Mouse (Mus musculus) kidney, embryonic 15.5 days (tissue): Measurements from ENCODE around the gene Chd5. TPM values are rescaled to one million over a fixed set of nuclear protein-coding genes. Genes with fewer than 3 reads are reported as not detected.

ENCODE experiments used
- ATAC-seq: fragments of 200-750 bp; cut with Nextera tagmentation; replicated peaks from 2 replicates; pipeline ENCODE4 v1.8.0; 2017; ENCODE audit warnings: moderate TSS enrichment; ENCODE audit not compliant: low FRiP score
- H3K27ac ChIP-seq: fragments of 300-500 bp; sonication (generic); 2 replicates; pipeline ENCODE4 v1.5.1; 2015; ENCODE audit warnings: mild to moderate bottlenecking, inconsistent platforms
- H3K27me3 ChIP-seq: fragments of 300-500 bp; sonication (generic); 2 replicates; pipeline ENCODE4 v1.6.1; 2015; ENCODE audit warnings: inconsistent platforms
- H3K36me3 ChIP-seq: fragments of 300-500 bp; sonication (generic); 2 replicates; pipeline ENCODE4 v1.6.1; 2015; ENCODE audit warnings: inconsistent platforms
- H3K4me1 ChIP-seq: fragments of 300-500 bp; sonication (generic); 2 replicates; pipeline ENCODE4 v1.6.1; 2015; ENCODE audit warnings: inconsistent platforms
- H3K4me2 ChIP-seq: fragments of 300-500 bp; sonication (generic); 2 replicates; pipeline ENCODE4 v1.6.1; 2015; ENCODE audit warnings: moderate library complexity, mild to moderate bottlenecking, inconsistent platforms
- H3K4me3 ChIP-seq: fragments of 300-500 bp; sonication (generic); replicated peaks from 2 replicates; pipeline ENCODE4 v1.5.1; 2015; ENCODE audit warnings: mild to moderate bottlenecking, inconsistent platforms
- H3K9ac ChIP-seq: fragments of 300-500 bp; sonication (generic); 2 replicates; pipeline ENCODE4 v1.6.1; 2015; ENCODE audit warnings: mild to moderate bottlenecking, inconsistent platforms
- H3K9me3 ChIP-seq: fragments of 300-500 bp; sonication (generic); replicated peaks from 2 replicates; pipeline ENCODE4 v1.6.1; 2016; ENCODE audit warnings: inconsistent platforms
- WGBS: fragments of 180-500 bp; shearing (Covaris S2); methylation state at CpG from one replicate; pipeline ENCODE4 v1.1.7; 2015; ENCODE audit warnings: mixed read lengths; 5-methylcytosine and 5-hydroxymethylcytosine counted together
- polyA plus RNA-seq: library from polyadenylated mRNA; unstranded; fragments of >200 nt; fragmentation: Nextera tagmentation; extraction: Ambion mirVana; gene quantifications from 2 replicates; pipeline ENCODE4 v1.2.1, GENCODE M21; 2015

Gene Chd5
- polyA plus RNA-seq, 1 experiment from 2014 or later: 0.13 TPM

DNA sequence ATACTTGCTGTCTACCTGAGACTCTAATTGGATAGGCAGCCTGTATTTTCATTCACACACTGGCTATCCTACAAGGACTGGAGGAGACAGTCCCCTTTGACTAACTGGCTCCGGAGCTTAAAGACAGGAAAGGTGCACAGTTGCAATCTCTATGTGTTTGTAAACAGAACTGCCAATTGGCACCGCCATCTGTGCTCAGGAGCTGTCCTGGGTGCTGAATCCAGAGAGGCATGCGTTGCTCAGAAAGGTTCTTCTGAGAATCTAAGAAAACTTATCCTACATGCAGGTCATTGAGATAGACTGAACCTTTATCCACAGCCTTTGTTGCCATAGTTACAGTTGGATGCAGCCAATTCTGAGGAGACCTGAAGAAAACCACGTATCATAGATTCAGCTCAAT, 85.9 kb downstream of the Chd5 start:
- Histone ChIP-seq H3K9ac (no peak overlapping the region), H3K36me3 (no peaks in the 10 kb centered on the region), H3K27me3 (no peaks in the 10 kb centered on the region), H3K4me1 (no peaks in the 10 kb centered on the region; the same call in 1 of the 2 replicates), H3K9me3 (0 out of 2 replicates have a peak, but pooled peaks cover 3% of the 10 kb centered on the region), H3K4me3 (no peak overlapping the region), H3K4me2 (no peak overlapping the region), H3K27ac (no peak overlapping the region)
- 31% methylated on average over 4 of the region's 4 CpGs for whole genome bisulfite sequencing
- ATAC-seq: no peak

DNA sequence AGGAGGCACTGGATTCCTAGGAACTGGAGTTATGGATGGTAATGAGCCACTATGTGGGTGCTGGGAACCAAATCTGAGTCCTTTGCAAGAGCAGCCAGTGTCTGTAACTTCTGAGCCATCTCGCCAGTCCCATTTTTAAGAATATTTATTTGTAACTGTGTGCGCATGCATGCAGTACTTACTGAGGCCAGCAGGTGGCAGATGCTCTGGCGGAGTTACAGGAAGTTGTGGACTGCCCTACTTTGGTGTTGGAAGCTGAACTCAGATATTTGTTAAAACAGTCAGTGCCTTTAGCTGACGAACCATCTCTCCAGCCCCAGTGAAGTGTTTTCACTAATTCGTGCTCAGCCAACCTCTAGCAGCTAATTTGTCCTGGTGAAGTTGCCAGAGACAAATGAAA, 86.5 kb downstream of the Chd5 start:
- no peak for ATAC-seq
- H3K27ac ChIP-seq: no peak overlapping the region
- no peak overlapping the region for H3K9ac ChIP-seq
- WGBS: 68% methylated on average over 5 of the region's 5 CpGs
- no peak overlapping the region for H3K4me2 ChIP-seq
- peaks cover 4% of the 10 kb centered on the region; the same call in 1 of the 2 replicates for H3K4me1 ChIP-seq
- H3K27me3 ChIP-seq: no peaks in the 10 kb centered on the region
- H3K36me3 ChIP-seq: no peaks in the 10 kb centered on the region
- 0 out of 2 replicates have a peak, but pooled peaks cover 3% of the 10 kb centered on the region for H3K9me3 ChIP-seq
- H3K4me3 ChIP-seq: no peak overlapping the region

DNA sequence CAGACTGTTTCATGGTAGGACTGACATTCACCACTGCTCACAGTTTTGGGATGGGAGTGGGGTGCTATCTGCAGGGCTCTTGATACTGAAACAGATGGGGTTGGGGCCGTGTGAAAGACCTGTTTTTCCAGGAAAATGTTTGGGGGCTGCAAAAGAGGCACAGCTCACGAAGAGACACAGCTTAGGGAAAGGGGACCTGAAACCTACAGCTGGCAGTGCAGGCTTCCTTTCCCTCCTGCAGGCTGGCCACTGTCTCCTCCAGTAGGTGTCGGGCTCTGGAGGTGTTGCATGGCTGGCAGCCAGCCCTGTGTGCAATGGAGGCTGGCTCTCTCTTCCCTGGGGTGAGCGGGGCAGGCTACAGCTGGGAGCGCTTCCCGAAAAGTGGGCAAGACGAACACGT, 89.8 kb downstream of the Chd5 start:
- no peak overlapping the region for H3K9ac ChIP-seq
- H3K4me2 ChIP-seq: no peak overlapping the region
- H3K27me3 ChIP-seq: no peaks in the 10 kb centered on the region; the same call in 1 of the 2 replicates
- H3K4me1 ChIP-seq: peaks cover 4% of the 10 kb centered on the region; the same call in 1 of the 2 replicates
- no peaks in the 10 kb centered on the region for H3K36me3 ChIP-seq
- H3K9me3 ChIP-seq: 0 out of 2 replicates have a peak, but pooled peaks cover 3% of the 10 kb centered on the region
- no peak overlapping the region for H3K4me3 ChIP-seq
- 62% methylated on average over 8 of the region's 8 CpGs for WGBS
- no peak for ATAC-seq
- H3K27ac ChIP-seq: no peak overlapping the region

DNA sequence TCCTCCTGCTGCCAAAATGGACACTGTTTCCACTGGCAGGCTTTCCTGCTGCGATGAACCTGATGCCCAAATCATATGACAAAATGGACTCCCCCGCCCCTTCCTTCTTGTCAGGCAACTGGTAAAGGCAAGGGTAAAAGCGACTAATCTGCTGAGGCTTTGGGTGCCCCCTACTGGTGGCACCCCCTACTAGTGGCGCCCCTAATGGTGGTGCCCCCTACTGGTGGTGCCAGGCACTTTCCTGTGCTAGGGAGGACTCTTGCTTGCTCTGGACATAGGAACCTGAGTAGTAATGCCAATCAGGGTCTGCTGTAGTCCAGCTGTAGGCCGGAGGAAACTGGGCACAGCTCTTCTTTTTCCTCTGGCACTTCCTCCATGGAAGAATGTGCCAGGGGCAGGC, 93.9 kb downstream of the Chd5 start:
- H3K4me1 ChIP-seq: peaks cover 12% of the 10 kb centered on the region
- WGBS: 60% methylated on average over 5 of the region's 5 CpGs
- H3K36me3 ChIP-seq: no peaks in the 10 kb centered on the region
- H3K4me3 ChIP-seq: no peak overlapping the region
- ATAC-seq: no peak
- no peak overlapping the region for H3K9ac ChIP-seq
- H3K9me3 ChIP-seq: no peaks in the 10 kb centered on the region
- no peak overlapping the region for H3K4me2 ChIP-seq
- no peak overlapping the region for H3K27ac ChIP-seq
- H3K27me3 ChIP-seq: peaks cover 4% of the 10 kb centered on the region

DNA sequence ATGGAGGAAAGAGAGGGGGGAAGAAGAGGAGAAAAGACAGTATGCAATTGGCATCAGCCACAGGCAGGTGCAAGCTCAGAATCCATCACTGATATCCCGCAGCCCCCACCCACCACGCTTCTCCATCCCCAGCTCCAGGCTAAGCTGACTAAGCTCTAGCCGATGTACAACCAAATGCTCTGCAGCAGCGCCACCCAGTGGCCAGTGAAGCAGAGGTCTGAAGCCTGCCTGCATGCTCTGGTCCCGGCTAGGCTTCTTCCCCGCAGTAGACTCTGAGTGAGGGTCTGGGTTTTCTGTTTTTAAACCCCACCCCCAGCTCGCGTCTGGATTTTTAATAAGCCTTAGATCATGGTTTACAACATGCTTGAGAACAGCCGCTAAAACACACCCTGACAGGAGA, 96.4 kb downstream of the Chd5 start:
- peaks cover 4% of the 10 kb centered on the region for H3K27me3 ChIP-seq
- H3K4me1 ChIP-seq: peaks cover 9% of the 10 kb centered on the region
- H3K9me3 ChIP-seq: no peaks in the 10 kb centered on the region
- H3K27ac ChIP-seq: no peak overlapping the region
- H3K9ac ChIP-seq: no peak overlapping the region
- H3K36me3 ChIP-seq: no peaks in the 10 kb centered on the region
- H3K4me2 ChIP-seq: peak overlapping the region; percentile 51
- peak overlapping the region; percentile 8; the same call in 1 of the 2 replicates for H3K4me3 ChIP-seq
- peak; percentile 85 for ATAC-seq
- 2% methylated on average over 9 of the region's 9 CpGs for WGBS

DNA sequence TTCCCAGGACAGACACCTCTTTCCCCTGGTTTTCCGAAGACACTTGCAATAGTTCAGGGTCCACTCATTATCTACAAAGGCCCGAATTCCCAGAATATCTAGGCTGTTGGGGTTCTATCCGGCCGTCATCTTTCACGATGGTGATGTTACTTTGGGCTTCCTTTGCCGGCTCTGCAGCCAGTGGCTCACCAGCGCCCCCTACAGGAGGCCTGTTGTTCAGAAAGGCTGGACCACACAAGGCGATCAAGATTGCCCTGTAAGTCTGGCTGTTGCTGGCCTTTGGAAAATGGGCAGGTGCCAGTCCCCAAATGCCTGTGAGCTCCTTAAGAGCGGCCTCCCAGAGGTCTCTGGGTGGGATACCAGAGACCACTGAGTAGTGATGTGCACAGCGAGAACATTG, 96.8 kb downstream of the Chd5 start:
- peak; percentile 50; the same call in 1 of the 2 replicates for ATAC-seq
- WGBS: 11% methylated on average over 10 of the region's 10 CpGs

More for the DNA sequence above, 96.8 kb downstream of the Chd5 start:
- Histone ChIP-seq H3K27me3 (peaks cover 4% of the 10 kb centered on the region), H3K9me3 (no peaks in the 10 kb centered on the region), H3K27ac (no peak overlapping the region), H3K9ac (no peak overlapping the region), H3K4me2 (peak overlapping the region; percentile 51), H3K4me1 (peaks cover 9% of the 10 kb centered on the region), H3K4me3 (peak overlapping the region; percentile 8; the same call in 1 of the 2 replicates), H3K36me3 (no peaks in the 10 kb centered on the region)

Other genes starting within 250 kb of the Chd5 start
- gene Tnfrsf25, start 222.7 kb upstream of the Chd5 start, polyA plus RNA-seq: 1.5 and 2.4 TPM in 2 replicates
- 25.5 and 28.1 TPM in 2 replicates for gene Espn, start 186.3 kb upstream of the Chd5 start, polyA plus RNA-seq
- gene Hes2, start 179.8 kb upstream of the Chd5 start, polyA plus RNA-seq: 0.08 and 0.17 TPM in 2 replicates
- 65.6 and 71.7 TPM in 2 replicates for gene Acot7, start 160.5 kb upstream of the Chd5 start, polyA plus RNA-seq
- gene Gpr153, start 64.4 kb upstream of the Chd5 start, polyA plus RNA-seq: 6.2 and 7.8 TPM in 2 replicates
- gene Hes3, start 47.0 kb upstream of the Chd5 start, polyA plus RNA-seq: not detected in 2 replicates
- 22.3 and 28.7 TPM in 2 replicates for gene Icmt, start 41.4 kb upstream of the Chd5 start, polyA plus RNA-seq
- 1.5 and 2.1 TPM in 2 replicates for gene Rnf207, start 19.7 kb upstream of the Chd5 start, polyA plus RNA-seq
- 387 and 455 TPM in 2 replicates for gene Rpl22, start 12.9 kb upstream of the Chd5 start, polyA plus RNA-seq
- 4.1 and 4.9 TPM in 2 replicates for gene Nphp4, start 138.1 kb downstream of the Chd5 start, polyA plus RNA-seq
- 5.9 and 6.3 TPM in 2 replicates for gene Kcnab2, start 139.2 kb downstream of the Chd5 start, polyA plus RNA-seq